Mouse (Mus musculus): ENCODE measurements around the gene Mob1b. TPM values are rescaled to one million over a fixed set of nuclear protein-coding genes. Genes with fewer than 3 reads are reported as not detected.
A peak's percentile ranks its signal among the peaks of the same experiment; 100 is the strongest.

Gene Mob1b
- polyA plus RNA-seq, 1 experiment from 2014 or later = 9.7 TPM

DNA sequence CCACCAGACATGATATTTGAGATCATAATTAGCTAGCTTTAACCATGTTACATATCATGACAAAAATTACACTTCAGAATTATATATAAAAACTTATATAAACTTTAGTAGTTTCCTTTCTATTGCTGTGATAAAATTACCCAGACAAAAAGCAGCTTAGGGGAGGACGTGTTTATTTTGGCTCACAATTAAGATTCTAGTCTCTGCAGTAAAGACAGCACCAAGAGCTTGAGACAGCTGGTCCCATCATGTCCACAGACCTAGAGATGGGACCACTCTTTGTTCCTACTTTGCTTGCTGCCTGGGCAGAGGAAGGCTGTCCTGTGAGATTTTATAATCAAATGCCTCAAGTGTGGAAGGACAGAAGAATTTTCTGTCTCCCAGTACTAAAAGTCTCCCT is 64.4 kb downstream of the Mob1b start:
- no peak for ATAC-seq

DNA sequence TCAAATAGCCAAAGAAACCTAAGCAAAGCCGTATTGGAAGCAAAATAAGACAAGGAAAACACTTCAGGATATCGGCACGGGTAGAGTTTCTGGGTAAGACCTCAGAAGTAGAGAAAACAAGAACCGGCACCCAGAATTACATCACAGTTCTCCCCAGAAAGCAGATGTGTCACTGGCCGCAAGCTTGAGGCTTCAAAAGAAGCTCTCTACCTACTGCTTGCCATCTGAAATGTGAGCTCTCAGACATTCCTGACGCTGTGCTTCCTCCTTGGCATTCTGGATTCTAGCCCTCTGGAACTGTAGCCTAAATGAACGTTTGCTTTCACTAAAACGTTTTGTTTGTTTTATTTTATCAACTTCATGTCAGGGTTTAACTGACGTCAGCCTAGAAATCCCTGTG is 70.0 kb downstream of the Mob1b start:
- 27% methylated on average over 9 of the region's 9 CpGs for WGBS

More for the DNA sequence above, 64.4 kb downstream of the Mob1b start:
- Histone ChIP-seq H3K9ac (replicated peaks; ENCODE audit: low read depth) (no peak overlapping the region), H3K9me3 (ENCODE audit: low read length) (no peaks in the 10 kb centered on the region), H3K4me1 (ENCODE audit: insufficient read depth, low read depth, low read length) (no peaks in the 10 kb centered on the region), H3K27ac (ENCODE audit: low read length) (no peak overlapping the region), H3K4me3 (ENCODE audit: low read depth, low read length) (no peak overlapping the region), H3K27me3 (replicated peaks; ENCODE audit: insufficient read depth, low read length) (no peaks in the 10 kb centered on the region), H3K4me2 (replicated peaks; ENCODE audit: low read depth, low read length) (no peak overlapping the region), H3K36me3 (ENCODE audit: insufficient read depth, low read length) (no peaks in the 10 kb centered on the region)
- TF ChIP-seq CTCF (IDR thresholded peaks at IDR 0.05) (no peak), EP300 (IDR thresholded peaks at IDR 0.05) (no peak)
- 84% methylated on average over 1 of the region's 1 CpGs for WGBS
- DNase-seq (ENCODE audit: low spot score) = no peak

DNA sequence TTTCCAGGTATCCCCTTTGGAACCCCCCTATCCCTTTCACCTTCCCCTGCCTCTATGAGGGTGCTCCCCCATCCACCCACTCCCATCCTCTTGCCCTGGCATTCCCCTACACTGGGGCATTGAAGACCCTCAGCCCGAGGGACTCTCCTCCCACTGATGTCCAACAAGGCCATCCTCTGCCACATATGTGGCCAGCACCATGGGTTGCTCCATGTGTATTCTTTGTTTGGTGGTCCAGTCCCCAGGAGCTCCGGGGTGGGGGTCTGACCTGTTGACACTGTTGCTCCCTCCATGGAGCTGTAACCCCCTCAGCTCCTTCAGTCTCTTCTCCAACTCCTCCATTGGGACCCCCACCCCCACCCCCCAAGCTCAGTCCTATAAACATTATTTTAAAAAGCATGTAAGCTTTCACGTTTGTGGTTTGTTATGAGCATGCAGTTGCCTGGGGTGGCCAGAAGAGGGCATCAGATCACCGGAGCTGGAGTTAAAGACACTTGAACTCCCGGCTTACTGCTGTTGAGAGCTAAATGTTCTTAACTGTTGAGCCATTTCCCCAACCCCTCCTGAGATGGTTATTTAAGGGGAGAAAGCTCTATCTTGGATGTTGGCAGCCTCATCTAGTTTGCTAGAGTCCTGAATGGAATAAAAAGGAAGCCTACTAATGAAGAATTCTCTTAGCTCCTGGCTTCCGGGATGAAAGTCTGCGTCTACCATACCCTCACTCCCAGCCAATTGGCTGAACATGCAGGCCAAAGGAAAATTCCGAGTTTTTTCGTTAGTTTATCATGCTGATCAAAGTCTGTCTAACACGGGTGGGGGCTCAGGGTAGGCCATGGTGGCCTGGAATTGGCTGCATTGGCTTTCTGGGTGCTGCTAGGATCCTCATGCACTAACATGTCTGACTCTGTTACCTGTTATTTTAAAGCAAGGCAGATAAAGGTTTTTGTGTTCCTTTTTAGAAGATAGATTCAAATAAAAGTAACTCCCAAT is 70.9 kb downstream of the Mob1b start:
- Histone ChIP-seq H3K36me3 (ENCODE audit: insufficient read depth, low read length) (no peaks in the 10 kb centered on the region), H3K27me3 (replicated peaks; ENCODE audit: insufficient read depth, low read length) (no peaks in the 10 kb centered on the region), H3K9ac (replicated peaks; ENCODE audit: low read depth) (no peak overlapping the region), H3K27ac (ENCODE audit: low read length) (no peak overlapping the region), H3K9me3 (ENCODE audit: low read length) (no peaks in the 10 kb centered on the region), H3K4me3 (ENCODE audit: low read depth, low read length) (no peak overlapping the region), H3K4me1 (ENCODE audit: insufficient read depth, low read depth, low read length) (no peaks in the 10 kb centered on the region), H3K4me2 (replicated peaks; ENCODE audit: low read depth, low read length) (no peak overlapping the region)
- WGBS = 32% methylated on average over 10 of the region's 10 CpGs
- TF ChIP-seq EP300 (IDR thresholded peaks at IDR 0.05) (no peak), CTCF (IDR thresholded peaks at IDR 0.05) (peak; percentile 85)
- DNase-seq (ENCODE audit: low spot score) = peak; percentile 80
- 0 out of 2 replicates have a peak, but pooled peaks have one; percentile 30 for ATAC-seq

More for the DNA sequence above, 70.0 kb downstream of the Mob1b start:
- H3K4me1 ChIP-seq (ENCODE audit: insufficient read depth, low read depth, low read length) = no peaks in the 10 kb centered on the region
- no peak overlapping the region for H3K9ac ChIP-seq (replicated peaks; ENCODE audit: low read depth)
- no peak overlapping the region for H3K4me3 ChIP-seq (ENCODE audit: low read depth, low read length)
- no peaks in the 10 kb centered on the region for H3K9me3 ChIP-seq (ENCODE audit: low read length)
- no peak overlapping the region for H3K4me2 ChIP-seq (replicated peaks; ENCODE audit: low read depth, low read length)
- no peak for TF ChIP-seq EP300 (IDR thresholded peaks at IDR 0.05)
- TF ChIP-seq CTCF (IDR thresholded peaks at IDR 0.05) = no peak
- ATAC-seq (no peak), DNase-seq (ENCODE audit: low spot score) (peak; percentile 24)
- H3K36me3 ChIP-seq (ENCODE audit: insufficient read depth, low read length) = no peaks in the 10 kb centered on the region
- H3K27me3 ChIP-seq (replicated peaks; ENCODE audit: insufficient read depth, low read length) = no peaks in the 10 kb centered on the region
- H3K27ac ChIP-seq (ENCODE audit: low read length) = no peak overlapping the region

DNA sequence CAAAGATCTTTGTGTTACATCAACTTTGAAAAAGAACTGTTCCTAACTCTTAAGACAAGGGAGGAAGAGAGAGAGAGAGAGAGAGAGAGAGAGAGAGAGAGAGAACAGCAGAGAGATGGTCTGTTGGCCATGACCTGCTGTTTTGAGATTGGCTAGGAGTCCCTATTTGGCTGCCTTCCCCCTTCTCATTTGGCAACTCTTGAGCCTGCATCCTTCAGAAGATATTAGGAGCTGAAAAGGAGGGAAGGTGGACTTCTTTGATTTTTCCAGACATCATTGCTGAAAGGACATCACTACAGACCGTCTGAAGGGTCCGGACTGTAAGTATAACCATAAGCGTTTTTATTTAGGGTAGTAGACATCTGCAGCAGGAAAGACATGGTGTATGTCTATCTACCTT is 73.0 kb downstream of the Mob1b start:
- Histone ChIP-seq H3K27ac (ENCODE audit: low read length) (no peak overlapping the region), H3K4me3 (ENCODE audit: low read depth, low read length) (no peak overlapping the region), H3K9me3 (ENCODE audit: low read length) (no peaks in the 10 kb centered on the region), H3K27me3 (replicated peaks; ENCODE audit: insufficient read depth, low read length) (no peaks in the 10 kb centered on the region), H3K4me2 (replicated peaks; ENCODE audit: low read depth, low read length) (no peak overlapping the region), H3K36me3 (ENCODE audit: insufficient read depth, low read length) (no peaks in the 10 kb centered on the region), H3K4me1 (ENCODE audit: insufficient read depth, low read depth, low read length) (no peaks in the 10 kb centered on the region), H3K9ac (replicated peaks; ENCODE audit: low read depth) (no peak overlapping the region)
- ATAC-seq (no peak), DNase-seq (ENCODE audit: low spot score) (no peak)
- TF ChIP-seq EP300 (IDR thresholded peaks at IDR 0.05) = no peak
- no peak for TF ChIP-seq CTCF (IDR thresholded peaks at IDR 0.05)
- WGBS = 81% methylated on average over 3 of the region's 3 CpGs

DNA sequence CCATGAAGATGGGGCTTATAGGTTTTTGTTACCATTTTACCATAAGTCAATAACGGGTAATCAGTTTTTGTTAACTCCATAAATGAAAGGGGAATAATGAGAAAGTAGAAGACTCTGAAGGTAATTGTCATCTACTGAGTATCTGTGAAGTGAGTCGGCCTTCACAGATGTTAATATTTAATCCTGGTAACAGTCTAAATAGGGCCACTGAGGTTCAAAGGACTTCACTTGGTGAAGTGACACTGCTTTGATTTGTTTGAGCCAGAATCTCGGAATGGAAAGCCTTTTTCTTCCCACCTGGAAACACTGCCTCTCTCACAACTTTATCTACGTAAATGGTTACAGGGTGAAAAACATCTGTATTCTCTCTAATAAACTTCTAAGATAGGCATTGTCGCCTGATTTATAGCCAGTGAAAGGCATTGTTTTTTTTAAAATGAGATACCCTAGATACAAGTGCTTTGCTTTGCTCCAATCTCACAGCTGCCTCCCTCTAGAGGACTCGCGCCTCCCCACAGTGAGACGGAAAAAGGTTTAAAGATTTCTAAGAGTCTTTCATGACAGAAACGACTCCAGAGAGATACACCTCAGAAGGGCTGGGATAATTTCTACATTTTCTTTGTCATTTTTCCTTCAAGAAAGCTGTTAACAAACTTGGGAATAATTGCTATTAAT is 75.4 kb downstream of the Mob1b start:
- WGBS = 38% methylated on average over 9 of the region's 9 CpGs
- Histone ChIP-seq H3K4me2 (replicated peaks; ENCODE audit: low read depth, low read length) (no peak overlapping the region), H3K9me3 (ENCODE audit: low read length) (no peaks in the 10 kb centered on the region), H3K27ac (ENCODE audit: low read length) (no peak overlapping the region), H3K9ac (replicated peaks; ENCODE audit: low read depth) (no peak overlapping the region), H3K4me1 (ENCODE audit: insufficient read depth, low read depth, low read length) (no peaks in the 10 kb centered on the region), H3K27me3 (replicated peaks; ENCODE audit: insufficient read depth, low read length) (no peaks in the 10 kb centered on the region), H3K4me3 (ENCODE audit: low read depth, low read length) (no peak overlapping the region), H3K36me3 (ENCODE audit: insufficient read depth, low read length) (no peaks in the 10 kb centered on the region)
- TF ChIP-seq CTCF (IDR thresholded peaks at IDR 0.05) (no peak), EP300 (IDR thresholded peaks at IDR 0.05) (no peak)
- DNase-seq (ENCODE audit: low spot score) (no peak), ATAC-seq (no peak)

DNA sequence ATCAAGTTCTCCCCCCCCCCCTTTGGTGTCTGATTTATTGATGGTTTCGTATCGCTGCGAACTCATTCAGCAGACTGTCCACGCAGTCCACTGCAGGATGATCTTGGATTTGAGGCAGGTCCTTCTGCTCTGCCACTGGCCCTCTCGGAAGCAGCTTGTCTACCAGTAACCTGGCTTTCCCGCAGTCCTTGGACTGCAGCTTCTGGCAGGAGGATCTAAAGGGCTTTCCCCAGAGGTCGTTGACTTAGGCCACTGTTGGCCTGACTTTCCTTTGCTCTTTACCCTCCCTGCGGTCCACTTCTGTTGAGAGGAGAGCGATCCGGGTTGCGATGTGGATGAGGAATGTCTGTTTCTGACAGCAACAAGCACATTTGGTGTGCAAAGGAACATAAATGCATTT is 75.9 kb downstream of the Mob1b start:
- Histone ChIP-seq H3K4me1 (ENCODE audit: insufficient read depth, low read depth, low read length) (no peaks in the 10 kb centered on the region), H3K9me3 (ENCODE audit: low read length) (no peaks in the 10 kb centered on the region), H3K4me2 (replicated peaks; ENCODE audit: low read depth, low read length) (no peak overlapping the region), H3K36me3 (ENCODE audit: insufficient read depth, low read length) (no peaks in the 10 kb centered on the region), H3K9ac (replicated peaks; ENCODE audit: low read depth) (no peak overlapping the region), H3K4me3 (ENCODE audit: low read depth, low read length) (no peak overlapping the region), H3K27me3 (replicated peaks; ENCODE audit: insufficient read depth, low read length) (no peaks in the 10 kb centered on the region), H3K27ac (ENCODE audit: low read length) (no peak overlapping the region)
- no peak for ATAC-seq
- TF ChIP-seq EP300 (IDR thresholded peaks at IDR 0.05) (no peak), CTCF (IDR thresholded peaks at IDR 0.05) (no peak)
- WGBS = 28% methylated on average over 11 of the region's 11 CpGs
- peak; percentile 9 for DNase-seq (ENCODE audit: low spot score)

Measured in lung, postnatal 0 days (tissue).